Mouse (Mus musculus) stomach, postnatal 0 days (tissue): ENCODE results near the gene Gal3st2c. TPM values are rescaled to one million over a fixed set of nuclear protein-coding genes. Genes with fewer than 3 reads are reported as not detected.

Source experiments
- ATAC-seq: fragments of 200-750 bp; cut with Nextera tagmentation; 2 replicates; pipeline ENCODE4 v1.8.0; 2017; ENCODE audit not compliant: low FRiP score, low TSS enrichment
- DNase-seq: peaks from one replicate; pipeline ENCODE4 v3.0.0-alpha.2; 2016; ENCODE audit warnings: low spot score
- H3K27ac ChIP-seq: fragments of 300-500 bp; sonication (generic); replicated peaks from 2 replicates; pipeline ENCODE4 v1.5.1; 2014; ENCODE audit warnings: mild to moderate bottlenecking, control low read depth
- H3K27me3 ChIP-seq: fragments of 300-500 bp; sonication (generic); 2 replicates; pipeline ENCODE4 v1.6.1; 2014; ENCODE audit warnings: low read length; ENCODE audit not compliant: control insufficient read depth, insufficient read depth
- H3K36me3 ChIP-seq: fragments of 300-500 bp; sonication (generic); 2 replicates; pipeline ENCODE4 v1.6.1; 2014; ENCODE audit warnings: low read length, mixed read lengths; ENCODE audit not compliant: control insufficient read depth, insufficient read depth
- H3K4me1 ChIP-seq: fragments of 300-500 bp; sonication (generic); replicated peaks from 2 replicates; pipeline ENCODE4 v1.6.1; 2014; ENCODE audit warnings: antibody characterized with exemption; ENCODE audit not compliant: control insufficient read depth, insufficient read depth
- H3K4me2 ChIP-seq: fragments of 300-500 bp; sonication (generic); replicated peaks from 2 replicates; pipeline ENCODE4 v1.6.1; 2014; ENCODE audit warnings: low read depth, mild to moderate bottlenecking, control low read depth, moderate library complexity
- H3K4me3 ChIP-seq: fragments of 300-500 bp; sonication (generic); 2 replicates; pipeline ENCODE4 v1.5.1; 2014; ENCODE audit warnings: low read depth, low read length, control low read depth
- H3K9ac ChIP-seq: fragments of 300-500 bp; sonication (generic); 2 replicates; pipeline ENCODE4 v1.6.1; 2014; ENCODE audit warnings: mild to moderate bottlenecking, low read length, control low read depth, mixed read lengths
- H3K9me3 ChIP-seq: fragments of 300-500 bp; sonication (generic); 2 replicates; pipeline ENCODE4 v1.6.1; 2016; ENCODE audit warnings: low read length; ENCODE audit not compliant: control insufficient read depth
- CTCF ChIP-seq: IDR thresholded peaks from 2 replicates; pipeline ENCODE4 v1.5.1; 2016; ENCODE audit warnings: antibody characterized with exemption, low read depth, mild to moderate bottlenecking, moderate library complexity
- EP300 ChIP-seq: optimal IDR thresholded peaks from 2 replicates; pipeline ENCODE3; 2016; ENCODE audit warnings: antibody characterized with exemption
- WGBS: fragments of 180-500 bp; shearing (Covaris S2); extraction: QIAGEN DNeasy Blood & Tissue Kit; methylation state at CpG from one replicate; pipeline ENCODE4 v1.1.7; 2014; 5-methylcytosine and 5-hydroxymethylcytosine counted together
- polyA plus RNA-seq: library from polyadenylated mRNA; unstranded; fragments of >200 nt; fragmentation: Nextera tagmentation; extraction: Ambion mirVana; gene quantifications from 2 replicates; pipeline ENCODE4 v1.2.1, GENCODE M21; 2015

Gene Gal3st2c
- polyA plus RNA-seq, 1 experiment from 2014 or later, result not detected

GRCm38 (mm10) chr1:94040391-94040790 lies 50.1 kb downstream of the Gal3st2c start:
- no peaks in the 10 kb centered on the region for H3K9me3 ChIP-seq
- ATAC-seq (no peak), DNase-seq (no peak)
- no peak overlapping the region for H3K27ac ChIP-seq
- H3K27me3 ChIP-seq, result no peaks in the 10 kb centered on the region
- no peak overlapping the region for H3K4me2 ChIP-seq
- no peaks in the 10 kb centered on the region for H3K4me1 ChIP-seq
- H3K4me3 ChIP-seq, result no peak overlapping the region
- WGBS, result 95% methylated on average over 2 of the region's 2 CpGs
- no peak overlapping the region for H3K9ac ChIP-seq
- H3K36me3 ChIP-seq, result no peaks in the 10 kb centered on the region
- TF ChIP-seq EP300 (no peak), CTCF (no peak)

- Histone ChIP-seq H3K4me1 (no peaks in the 10 kb centered on the region), H3K36me3 (no peaks in the 10 kb centered on the region)
- 64% methylated on average over 3 of the region's 3 CpGs for WGBS
Measured at GRCm38 (mm10) chr1:94045559-94045958, 55.2 kb downstream of the Gal3st2c start.

GRCm38 (mm10) chr1:94046544-94046943 lies 56.2 kb downstream of the Gal3st2c start:
- H3K4me1 ChIP-seq, result no peaks in the 10 kb centered on the region
- H3K9ac ChIP-seq, result no peak overlapping the region
- no peaks in the 10 kb centered on the region for H3K9me3 ChIP-seq
- no peak for DNase-seq
- no peak overlapping the region for H3K27ac ChIP-seq
- no peak overlapping the region for H3K4me3 ChIP-seq
- H3K4me2 ChIP-seq, result no peak overlapping the region
- no peak for TF ChIP-seq EP300
- TF ChIP-seq CTCF, result no peak
- H3K27me3 ChIP-seq, result no peaks in the 10 kb centered on the region
- no peak for ATAC-seq
- no peaks in the 10 kb centered on the region for H3K36me3 ChIP-seq
- WGBS, result 72% methylated on average over 4 of the region's 4 CpGs

More at GRCm38 (mm10) chr1:94045559-94045958, 55.2 kb downstream of the Gal3st2c start:
- DNase-seq, result no peak
- TF ChIP-seq CTCF, result no peak
- no peak for TF ChIP-seq EP300
- Histone ChIP-seq H3K4me2 (no peak overlapping the region), H3K9ac (no peak overlapping the region), H3K9me3 (no peaks in the 10 kb centered on the region), H3K4me3 (no peak overlapping the region), H3K27me3 (no peaks in the 10 kb centered on the region), H3K27ac (no peak overlapping the region)
- no peak for ATAC-seq

- Histone ChIP-seq H3K4me2 (no peak overlapping the region), H3K9me3 (no peaks in the 10 kb centered on the region), H3K27ac (no peak overlapping the region), H3K27me3 (no peaks in the 10 kb centered on the region), H3K9ac (no peak overlapping the region), H3K4me3 (no peak overlapping the region), H3K4me1 (no peaks in the 10 kb centered on the region), H3K36me3 (no peaks in the 10 kb centered on the region)
- DNase-seq (no peak), ATAC-seq (no peak)
- no peak for TF ChIP-seq CTCF
- TF ChIP-seq EP300, result no peak
- WGBS, result 76% methylated on average over 5 of the region's 5 CpGs
Measured at GRCm38 (mm10) chr1:94051104-94051503, 60.8 kb downstream of the Gal3st2c start.

GRCm38 (mm10) chr1:94052373-94052772 lies 62.1 kb downstream of the Gal3st2c start, which contains the start of gene Pdcd1:
Gene Pdcd1 (minus strand): TSS chr1:94052553.
- no peak for ATAC-seq
- Histone ChIP-seq H3K9ac (no peak within 1 kb of the TSS), H3K9me3 (no peaks in the 10 kb centered on the region), H3K4me2 (no peak within 1 kb of the TSS), H3K4me3 (no peak within 1 kb of the TSS), H3K27ac (no peak within 1 kb of the TSS), H3K36me3 (no peaks in the 10 kb centered on the region), H3K4me1 (no peaks in the 10 kb centered on the region), H3K27me3 (no peaks in the 10 kb centered on the region)
- WGBS, result 33% methylated on average over 6 of the region's 6 CpGs
- DNase-seq, result no peak
- no peak for TF ChIP-seq CTCF
- no peak for TF ChIP-seq EP300

GRCm38 (mm10) chr1:94053530-94054216 lies 63.4 kb downstream of the Gal3st2c start:
- ATAC-seq, result no peak
- Histone ChIP-seq H3K4me3 (no peak overlapping the region), H3K9me3 (no peaks in the 10 kb centered on the region), H3K4me2 (no peak overlapping the region), H3K27me3 (no peaks in the 10 kb centered on the region), H3K9ac (no peak overlapping the region), H3K36me3 (no peaks in the 10 kb centered on the region), H3K4me1 (no peaks in the 10 kb centered on the region), H3K27ac (no peak overlapping the region)
- WGBS, result 66% methylated on average over 7 of the region's 7 CpGs
- no peak for TF ChIP-seq CTCF
- no peak for TF ChIP-seq EP300
- no peak for DNase-seq
